Mouse (Mus musculus) hematopoietic stem cell, adult 5-6 weeks (primary cell): ENCODE results near the gene Mcm5. TPM values are rescaled to one million over a fixed set of nuclear protein-coding genes. Genes with fewer than 3 reads are reported as not detected.

ENCODE experiments used
- ATAC-seq, 2 experiments: fragments of 125-278 bp in 1 of 2; replicated peaks in 1 of 2; 2 replicates each; pipeline ENCODE4 v1.8.0; 2016 to 2017; ENCODE audit warnings: inconsistent platforms in 2 of 2, mild to moderate bottlenecking in 2 of 2, moderate number of reproducible peaks in 2 of 2, low read depth in 1 of 2, moderate TSS enrichment in 1 of 2; ENCODE audit not compliant: low FRiP score in 2 of 2, poor library complexity in 2 of 2, severe bottlenecking in 2 of 2, insufficient read depth in 1 of 2, low TSS enrichment in 1 of 2
- total RNA-seq: library from RNA; stranded (forward); fragments of 172-1452, 232-1000 nt; gene quantifications from 2 replicates; pipeline ENCODE4 v1.2.3, GENCODE M21; 2017

Mcm5 gene
- total RNA-seq, result 183 and 185 TPM in 2 replicates

GRCm38 (mm10) chr8:75109236-75109967 is at the start of gene Mcm5:
Gene Mcm5, plus strand, starts transcription at chr8:75109569.
- peak; percentile 92 to 96 for ATAC-seq

- ATAC-seq, result no peak
These were observed 49.3 kb upstream of the Mcm5 start for GRCm38 (mm10) chr8:75060022-75060421.

- ATAC-seq, result no peak
These were observed 48.6 kb upstream of the Mcm5 start for GRCm38 (mm10) chr8:75060815-75061214.

GRCm38 (mm10) chr8:75063290-75063689 is 46.1 kb upstream of the Mcm5 start:
- no peak for ATAC-seq

- no peak for ATAC-seq
These were observed 44.6 kb upstream of the Mcm5 start for GRCm38 (mm10) chr8:75064790-75065189.

GRCm38 (mm10) chr8:75067287-75067686 is 42.1 kb upstream of the Mcm5 start:
- ATAC-seq, result no peak

GRCm38 (mm10) chr8:75070297-75070696 is 39.1 kb upstream of the Mcm5 start:
- ATAC-seq, result no peak

GRCm38 (mm10) chr8:75071627-75072346 is 37.6 kb upstream of the Mcm5 start:
- ATAC-seq, result peak; percentile 80 to 87

- ATAC-seq, result no peak
These were observed 34.5 kb upstream of the Mcm5 start for GRCm38 (mm10) chr8:75074876-75075275.

GRCm38 (mm10) chr8:75078215-75078614 is 31.2 kb upstream of the Mcm5 start:
- no peak for ATAC-seq

- ATAC-seq, result no peak
These were observed 30.5 kb upstream of the Mcm5 start for GRCm38 (mm10) chr8:75078851-75079250.

- ATAC-seq, result peak; percentile 57 to 76
These were observed 27.9 kb upstream of the Mcm5 start for GRCm38 (mm10) chr8:75081364-75082040.

- no peak for ATAC-seq
These were observed 27.1 kb upstream of the Mcm5 start for GRCm38 (mm10) chr8:75082181-75082805.

GRCm38 (mm10) chr8:75083846-75084245 is 25.5 kb upstream of the Mcm5 start:
- ATAC-seq, result peak; percentile 66 to 89

GRCm38 (mm10) chr8:75084382-75085064 is 24.8 kb upstream of the Mcm5 start:
- ATAC-seq, result no peak

- no peak; a peak in 1 of 4 replicates for ATAC-seq
These were observed 23.4 kb upstream of the Mcm5 start for GRCm38 (mm10) chr8:75086002-75086401.

GRCm38 (mm10) chr8:75087127-75087526 is 22.2 kb upstream of the Mcm5 start:
- ATAC-seq, result no peak
